Mouse (Mus musculus) ES-E14 (cell line): ENCODE results near the gene Gramd2.

Experiments used
- HCFC1 ChIP-seq: IDR thresholded peaks from 2 replicates; pipeline ENCODE4 v1.6.1; 2012; ENCODE audit warnings: low read length, inconsistent platforms, borderline replicate concordance; ENCODE audit not compliant: insufficient read depth
- MAFK ChIP-seq: IDR thresholded peaks from 2 replicates; pipeline ENCODE4 v1.6.1; 2014; ENCODE audit warnings: mild to moderate bottlenecking, low read depth, low read length, inconsistent platforms; ENCODE audit not compliant: insufficient read depth
- ZC3H11A ChIP-seq: IDR thresholded peaks from 2 replicates; pipeline ENCODE4 v1.6.1; 2012; ENCODE audit warnings: low read depth, mild to moderate bottlenecking, inconsistent platforms, low read length, borderline replicate concordance

DNA sequence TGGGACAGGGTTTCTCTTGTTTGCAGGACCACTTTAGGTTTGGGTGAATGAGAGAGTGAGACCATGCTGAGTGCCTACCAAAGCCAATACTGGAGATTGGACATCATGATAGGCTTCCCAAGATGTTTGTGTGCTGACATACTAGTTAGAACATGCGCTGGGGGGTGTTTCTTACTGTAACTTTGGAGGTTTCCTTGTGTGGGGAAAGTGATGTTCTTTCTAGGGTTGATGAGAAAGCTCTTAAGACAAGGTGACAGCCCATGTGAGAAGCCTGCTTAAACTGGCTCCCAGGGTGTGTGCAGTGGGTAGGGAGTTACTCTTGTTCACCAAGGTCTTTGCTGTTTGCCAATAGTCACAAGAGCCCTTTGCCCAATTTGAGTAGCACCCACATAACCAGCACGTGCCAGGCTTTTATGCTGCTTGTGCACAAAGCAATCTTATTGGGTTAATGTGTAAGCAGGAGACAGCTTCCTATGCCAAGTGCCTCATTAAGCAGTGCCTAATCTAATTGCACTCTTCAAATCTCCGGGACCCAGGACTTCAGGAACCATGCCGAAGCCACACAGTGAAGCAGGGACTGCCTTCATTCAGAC, 15.2 kb upstream of the Gramd2 start:
- no peak for TF ChIP-seq HCFC1
- no peak for TF ChIP-seq MAFK
- no peak for TF ChIP-seq ZC3H11A
